In genomic region chr10:112270887-112271802, GRCm38 (mm10) we compare ENCODE assay signal across 8 mouse cellular contexts. TPM values are rescaled to one million over a fixed set of nuclear protein-coding genes. Genes with fewer than 3 reads are reported as not detected.
DNase-seq lines count a peak whose midpoint lies in the region; ATAC-seq and TF ChIP-seq lines count a peak whose summit lies in the region.

TSS of gene Kcnc2 (plus strand) at chr10:112271121.

- peaks cover 15% of the 10 kb centered on the region for H3K4me1 ChIP-seq in hindbrain, embryonic 14.5 days (replicated peaks; ENCODE audit: control insufficient read depth, insufficient read depth, low read length)

- H3ac ChIP-seq in myocyte (ENCODE audit: control insufficient read depth, insufficient read length) = no peak within 1 kb of the TSS

- peak within 1 kb of the TSS; percentile 97 for H3K4me2 ChIP-seq in hindbrain, embryonic 14.5 days (replicated peaks)
- H3K4me2 ChIP-seq in myocyte (ENCODE audit: low read depth) = peak within 1 kb of the TSS; percentile 84

- H3K36me3 ChIP-seq in hindbrain, embryonic 14.5 days (replicated peaks; ENCODE audit: control insufficient read depth, insufficient read depth) = no peaks in the 10 kb centered on the region
- no peaks in the 10 kb centered on the region for H3K36me3 ChIP-seq in myocyte (ENCODE audit: control insufficient read depth, insufficient read depth)

- TF ChIP-seq POLR2A in myocyte (IDR thresholded peaks at IDR 0.05; ENCODE audit: insufficient read length, low read depth) = no peak

- intact Hi-C loops in left cerebral cortex, postnatal 25 days (cut with DNase I) = no loop called here

- peaks cover 21% of the 10 kb centered on the region for H3K27me3 ChIP-seq in hindbrain, embryonic 14.5 days (ENCODE audit: control insufficient read depth, insufficient read depth, low read length)
- H3K27me3 ChIP-seq in myocyte (ENCODE audit: control insufficient read depth, insufficient read depth, insufficient read length) = no peaks in the 10 kb centered on the region

- 0% methylated on average over 20 of the region's 20 CpGs for WGBS in hindbrain, embryonic 14.5 days

- H3K9ac ChIP-seq in hindbrain, embryonic 14.5 days = peak within 1 kb of the TSS; percentile 69

- H3K79me2 ChIP-seq in myocyte (ENCODE audit: control insufficient read depth, insufficient read depth) = no peaks in the 10 kb centered on the region

- peak within 1 kb of the TSS; percentile 66 for H3K4me3 ChIP-seq in hindbrain, embryonic 14.5 days (replicated peaks; ENCODE audit: low read length)
- peak within 1 kb of the TSS; percentile 34 for H3K4me3 ChIP-seq in myocyte

- no peaks in the 10 kb centered on the region for H3K9me3 ChIP-seq in hindbrain, embryonic 14.5 days (ENCODE audit: control insufficient read depth, low read length)

- peak in 1 of 2 experiments; percentile 8 for DNase-seq in layer of hippocampus, adult 18-20 months (ENCODE audit: low spot score in 2 of 2)
- DNase-seq in layer of hippocampus, adult 9-11 months = no peak
- DNase-seq in embryo, embryonic 10.5 days (ENCODE audit: low spot score) = peak; percentile 46
- DNase-seq in hindbrain, embryonic 14.5 days (ENCODE audit: low spot score) = peak; percentile 36
- DNase-seq in left cerebral cortex, postnatal 25 days (ENCODE audit: low spot score in 2 of 2) = peak in 1 of 2 experiments; percentile 22
- no peak for DNase-seq in adrenal gland, adult 2 months
- DNase-seq in spleen, adult 12 weeks (ENCODE audit: low spot score) = no peak

- ATAC-seq in hindbrain, embryonic 14.5 days (ENCODE audit: low FRiP score) = peak; percentile 58

- H3K27ac ChIP-seq in hindbrain, embryonic 14.5 days = 0 out of 2 replicates have a peak within 1 kb of the TSS, but pooled peaks have one; percentile 21

TF ChIP-seq in myocyte, 11 proteins besides CTCF, POLR2A, EP300 and RAD21:
- TF ChIP-seq TCF3 (IDR thresholded peaks at IDR 0.05; ENCODE audit: insufficient read length, low read depth) (no peak), TCF12 (IDR thresholded peaks at IDR 0.05; ENCODE audit: insufficient read depth, poor library complexity, severe bottlenecking) (no peak), REST (IDR thresholded peaks at IDR 0.05; ENCODE audit: insufficient read depth, insufficient read length) (no peak), MYOD1 (IDR thresholded peaks at IDR 0.05; ENCODE audit: control insufficient read depth in 1 of 3, insufficient read length in 2 of 3, low read depth in 2 of 3) (no peak), MAX (IDR thresholded peaks at IDR 0.05; ENCODE audit: low read depth) (no peak), MYOG (IDR thresholded peaks at IDR 0.05; ENCODE audit: control insufficient read depth in 1 of 3, insufficient read depth in 1 of 3, insufficient read length in 2 of 3, low read depth in 2 of 3) (no peak), USF1 (IDR thresholded peaks at IDR 0.05; ENCODE audit: low read depth) (no peak), E2F4 (IDR thresholded peaks at IDR 0.05; ENCODE audit: insufficient read depth) (no peak), POLR2AphosphoS2 (IDR thresholded peaks at IDR 0.05; ENCODE audit: insufficient read length, low read depth) (no peak), CEBPB (IDR thresholded peaks at IDR 0.05; ENCODE audit: insufficient read depth, poor library complexity, severe bottlenecking) (no peak), SRF (IDR thresholded peaks at IDR 0.05; ENCODE audit: control insufficient read depth, insufficient read length, low read depth) (no peak)

RNA-seq across cellular contexts. Expression of gene Kcnc2, which starts in this region (rescaled TPM):
- total RNA-seq in layer of hippocampus, adult 18-20 months (2021) = 10 to 100 TPM; 79.8 to 84.2 TPM
- polyA plus RNA-seq in hindbrain, embryonic 14.5 days (2014; fragmentation: Nextera tagmentation; extraction: Ambion mirVana) = 7.7 and 10.4 TPM in 2 replicates
- 10 to 100 TPM; 86.1 to 87.5 TPM for total RNA-seq in left cerebral cortex, postnatal 25 days (2021)
- 0.48 TPM for polyA plus RNA-seq in myocyte (2012; fragmentation: generic; extraction: Trizol)
- under 1 TPM; 0.09 to 0.38 TPM for total RNA-seq in adrenal gland, adult 2 months (2021)
- 0.22 and 0.27 TPM in 2 replicates for polyA plus RNA-seq in adrenal gland, adult 2 months (2012; rRNA removed)

Comparison
In these comparisons a context has a peak if more than half of its experiments do, and no peak if none do; other contexts are left out.
1. RNA of gene Kcnc2 (total RNA-seq): 86.1 to 87.5 TPM in left cerebral cortex, postnatal 25 days and 79.8 to 84.2 TPM in layer of hippocampus, adult 18-20 months; 0.09 to 0.38 TPM in adrenal gland, adult 2 months; every median in the first group is over 10 times any median in the second.
2. DNase-seq: peak in embryo, embryonic 10.5 days (single experiment) and hindbrain, embryonic 14.5 days (single experiment); none in layer of hippocampus, adult 9-11 months (single experiment), adrenal gland, adult 2 months (single experiment) and spleen, adult 12 weeks (single experiment).